Mouse (Mus musculus): ENCODE data around the gene Abl1.
"Not testable (repeated sequence)": the region's sequence is repeated elsewhere in the genome, so short reads cannot be mapped to it uniquely, and the experiment has no call there.

Gene Abl1

GRCm38 (mm10) chr2:31688074-31688925 lies at the start of gene Abl1:
Gene Abl1 (plus strand): TSS chr2:31688376.
- peak; percentile 95 to 97 for DNase-seq (ENCODE audit: low spot score in 2 of 2)

DNA sequence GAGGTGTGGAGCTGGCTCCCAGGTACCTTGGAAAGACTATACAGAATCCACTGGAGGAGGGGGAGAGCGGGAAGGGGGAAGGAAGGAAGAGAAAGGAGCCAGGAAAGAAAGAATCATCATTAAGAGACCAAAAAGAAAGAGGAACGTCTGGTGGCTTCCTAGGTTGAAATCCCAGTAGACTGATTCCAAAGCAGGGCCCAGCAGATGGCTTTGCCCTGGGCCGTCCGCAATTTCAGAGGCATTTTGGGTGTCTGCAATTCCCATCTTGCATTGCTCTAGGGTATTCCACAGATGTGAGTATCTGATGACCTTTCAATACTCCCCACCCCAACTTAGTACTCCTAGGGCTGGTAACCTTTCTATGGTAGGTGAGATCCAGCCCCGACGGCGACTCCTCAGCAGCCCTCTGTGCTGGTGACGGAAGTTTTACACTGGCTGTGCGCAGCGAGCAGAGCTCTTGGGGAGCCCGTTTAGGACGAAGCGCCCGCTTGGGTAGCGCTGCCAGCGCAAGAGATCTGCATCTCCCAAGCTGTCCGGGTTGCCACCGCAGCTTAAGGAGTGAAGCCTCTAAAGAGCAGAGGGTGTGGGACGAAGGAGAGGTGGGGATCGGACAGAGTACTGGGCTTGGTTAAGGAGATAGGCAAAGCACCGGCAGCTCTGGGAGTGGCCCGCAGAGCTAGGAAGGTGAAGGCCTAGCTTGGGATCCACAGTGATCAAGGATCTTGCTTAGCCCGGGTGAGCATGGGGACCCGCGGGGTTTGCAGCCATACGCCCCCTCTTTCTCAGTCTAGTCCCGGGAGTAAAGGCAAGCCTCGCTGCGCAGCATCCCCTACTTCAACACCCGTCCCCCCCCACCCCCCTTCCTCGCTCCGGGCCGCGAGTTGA lies 49.4 kb upstream of the Abl1 start:
- DNase-seq (ENCODE audit: low spot score in 2 of 2) = no peak

DNA sequence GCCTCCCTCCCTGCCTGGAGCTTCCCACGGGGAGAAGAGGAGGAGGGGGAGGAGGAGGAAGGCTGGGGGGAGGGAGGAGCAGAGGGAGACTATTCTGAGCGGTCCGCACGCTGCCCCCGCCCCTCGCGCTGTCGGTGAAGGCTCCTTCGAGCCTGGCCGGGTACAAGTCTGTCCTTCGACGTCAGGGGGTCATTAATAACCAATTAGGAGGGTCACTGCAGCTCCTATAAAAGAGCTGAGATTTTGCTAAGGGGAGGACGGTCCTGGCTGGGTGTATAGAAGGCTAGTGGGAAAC lies 48.8 kb upstream of the Abl1 start:
- no peak for DNase-seq (ENCODE audit: low spot score in 2 of 2)

GRCm38 (mm10) chr2:31639901-31640608 lies 48.1 kb upstream of the Abl1 start, which contains the start of gene Prdm12:
Gene Prdm12 (plus strand): TSS chr2:31640037.
- DNase-seq (ENCODE audit: low spot score in 2 of 2) = no peak

GRCm38 (mm10) chr2:31640609-31641507 lies 47.3 kb upstream of the Abl1 start:
- no peak for DNase-seq (ENCODE audit: low spot score in 2 of 2)

DNA sequence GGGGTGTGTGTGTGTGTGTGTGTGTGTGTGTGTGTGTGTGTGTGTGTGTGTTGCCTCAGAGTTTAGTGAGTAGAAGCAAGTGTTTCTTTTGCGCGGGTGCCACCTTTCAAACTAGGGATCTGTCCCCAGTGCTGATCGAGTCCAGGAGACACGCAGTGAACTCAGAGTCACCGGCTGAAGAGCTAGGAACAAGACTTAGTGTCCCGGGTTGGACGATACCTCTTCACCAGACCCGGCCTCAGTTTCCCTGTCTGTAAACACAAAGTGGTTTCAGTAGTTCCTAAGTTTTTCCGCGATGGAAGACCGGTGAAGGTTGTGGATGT lies 46.7 kb upstream of the Abl1 start:
- DNase-seq (ENCODE audit: low spot score in 2 of 2) = no peak

DNA sequence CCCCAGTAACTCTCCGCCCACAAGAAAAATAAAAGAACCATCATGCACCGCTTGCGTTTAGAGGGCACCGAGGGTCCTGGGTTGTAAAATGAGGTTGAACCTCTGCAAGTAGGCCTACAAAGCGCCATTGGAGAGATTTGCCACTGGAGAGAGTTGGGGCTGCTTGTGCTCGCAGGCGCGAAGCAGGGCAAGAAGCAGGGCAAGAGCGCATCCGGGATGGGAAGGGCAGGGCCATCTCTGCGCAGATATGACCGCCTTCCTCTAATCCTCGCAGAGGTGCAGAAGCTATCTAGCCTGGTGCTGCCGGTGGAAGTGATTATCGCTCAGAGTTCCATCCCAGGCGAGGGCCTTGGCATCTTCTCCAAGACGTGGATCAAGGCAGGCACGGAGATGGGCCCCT lies 46.2 kb upstream of the Abl1 start:
- no peak for DNase-seq (ENCODE audit: low spot score in 2 of 2)

DNA sequence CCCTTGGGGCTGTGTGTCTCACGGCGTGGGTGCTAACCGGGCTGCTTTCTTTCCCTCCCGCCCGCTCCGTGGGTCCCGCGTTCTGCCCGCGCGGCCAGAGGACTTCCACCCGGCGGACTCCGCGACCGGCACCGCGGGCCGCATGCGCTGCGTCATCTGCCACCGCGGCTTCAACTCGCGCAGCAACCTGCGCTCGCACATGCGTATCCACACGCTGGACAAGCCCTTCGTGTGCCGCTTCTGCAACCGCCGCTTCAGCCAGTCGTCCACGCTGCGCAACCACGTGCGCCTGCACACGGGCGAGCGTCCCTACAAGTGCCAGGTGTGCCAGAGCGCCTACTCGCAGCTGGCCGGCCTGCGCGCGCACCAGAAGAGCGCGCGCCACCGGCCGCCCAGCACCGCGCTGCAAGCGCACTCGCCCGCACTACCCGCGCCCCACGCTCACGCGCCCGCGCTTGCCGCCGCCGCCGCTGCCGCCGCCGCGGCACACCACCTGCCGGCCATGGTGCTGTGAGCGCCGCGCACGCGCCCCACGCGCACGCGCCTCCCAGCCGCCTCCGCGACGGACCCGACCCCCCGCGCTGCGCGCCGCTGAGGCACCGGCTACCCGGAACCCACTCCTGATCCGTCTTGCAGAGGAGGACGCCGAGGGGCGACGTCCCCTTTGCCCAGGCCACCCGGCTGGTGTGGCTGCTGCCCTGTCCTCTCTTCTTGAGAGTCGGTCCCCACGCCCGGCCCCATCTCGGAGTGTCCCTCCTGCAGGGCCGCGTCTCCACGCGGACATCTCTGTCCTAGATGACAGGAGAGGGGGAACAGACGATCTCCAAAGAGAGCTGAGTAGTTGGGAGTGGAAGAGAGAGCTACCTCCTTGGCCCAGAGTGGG lies 34.0 kb upstream of the Abl1 start:
- DNase-seq (ENCODE audit: low spot score in 2 of 2) = peak; percentile 74 to 79

DNA sequence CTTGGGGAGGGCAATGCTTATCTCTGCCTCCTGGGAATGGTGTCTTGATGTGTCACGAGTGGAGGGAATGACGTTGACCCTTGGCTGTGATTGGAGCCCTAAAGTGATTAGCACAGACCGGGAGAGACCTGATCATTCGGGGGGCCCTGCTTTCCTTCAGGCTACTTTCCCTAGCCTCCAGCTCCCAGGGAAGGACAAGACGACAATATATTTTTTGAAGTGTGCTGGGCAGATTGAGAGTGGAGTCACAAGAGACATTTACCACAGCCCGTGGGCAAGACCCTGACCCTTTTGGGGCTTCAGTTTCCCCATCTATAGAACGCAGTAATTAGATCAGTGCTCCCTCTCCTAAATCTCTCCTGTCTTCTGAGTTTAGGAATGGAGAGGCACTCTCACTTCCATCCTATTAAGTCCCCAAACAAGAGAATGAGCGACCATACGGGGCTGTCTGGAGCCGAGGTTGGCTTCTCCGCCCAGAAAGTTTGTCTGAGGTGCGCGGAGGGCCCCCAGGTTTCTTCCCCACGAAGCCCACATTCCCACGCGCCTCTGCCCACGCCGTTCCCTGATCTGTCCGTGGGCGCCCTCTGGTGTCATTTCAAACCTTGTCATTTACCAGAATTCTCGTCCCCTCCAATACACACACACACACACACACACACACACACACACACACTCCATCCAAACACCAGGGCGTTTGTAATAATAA lies 33.2 kb upstream of the Abl1 start:
- peak; percentile 82 for DNase-seq (ENCODE audit: low spot score in 2 of 2)

- no peak for DNase-seq (ENCODE audit: low spot score in 2 of 2)
Observed at GRCm38 (mm10) chr2:31656374-31656773, 31.8 kb upstream of the Abl1 start.

GRCm38 (mm10) chr2:31662939-31663803 lies 25.0 kb upstream of the Abl1 start:
- no peak for DNase-seq (ENCODE audit: low spot score in 2 of 2)

DNA sequence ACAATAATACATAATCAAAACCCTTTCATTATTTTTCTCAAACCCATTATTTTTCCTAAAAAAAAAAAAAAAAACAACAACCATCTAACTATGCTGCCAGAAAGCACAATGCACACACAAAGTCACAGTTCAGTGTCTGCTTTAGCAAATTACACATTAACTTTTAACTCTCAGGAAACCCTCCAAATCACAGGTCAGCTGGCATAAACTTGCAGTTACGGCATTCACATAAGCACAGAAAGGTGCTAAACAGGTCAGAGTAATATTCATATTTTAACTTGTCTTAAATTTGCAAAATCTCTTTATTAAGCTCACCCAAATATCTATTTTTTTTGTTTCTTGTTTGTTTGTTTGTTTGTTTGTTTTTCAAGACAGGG lies 24.4 kb upstream of the Abl1 start:
- no peak for DNase-seq (ENCODE audit: low spot score in 2 of 2)

- no peak for DNase-seq (ENCODE audit: low spot score in 2 of 2)
Observed at GRCm38 (mm10) chr2:31667332-31667731, 20.8 kb upstream of the Abl1 start.

- peak; percentile 93 to 94 for DNase-seq (ENCODE audit: low spot score in 2 of 2)
Observed at GRCm38 (mm10) chr2:31670551-31671035, 17.6 kb upstream of the Abl1 start, which contains the start of gene Exosc2. Gene Exosc2 (plus strand): TSS chr2:31670715.

GRCm38 (mm10) chr2:31678641-31679040 lies 9.5 kb upstream of the Abl1 start:
- DNase-seq (ENCODE audit: low spot score in 2 of 2) = no peak

DNA sequence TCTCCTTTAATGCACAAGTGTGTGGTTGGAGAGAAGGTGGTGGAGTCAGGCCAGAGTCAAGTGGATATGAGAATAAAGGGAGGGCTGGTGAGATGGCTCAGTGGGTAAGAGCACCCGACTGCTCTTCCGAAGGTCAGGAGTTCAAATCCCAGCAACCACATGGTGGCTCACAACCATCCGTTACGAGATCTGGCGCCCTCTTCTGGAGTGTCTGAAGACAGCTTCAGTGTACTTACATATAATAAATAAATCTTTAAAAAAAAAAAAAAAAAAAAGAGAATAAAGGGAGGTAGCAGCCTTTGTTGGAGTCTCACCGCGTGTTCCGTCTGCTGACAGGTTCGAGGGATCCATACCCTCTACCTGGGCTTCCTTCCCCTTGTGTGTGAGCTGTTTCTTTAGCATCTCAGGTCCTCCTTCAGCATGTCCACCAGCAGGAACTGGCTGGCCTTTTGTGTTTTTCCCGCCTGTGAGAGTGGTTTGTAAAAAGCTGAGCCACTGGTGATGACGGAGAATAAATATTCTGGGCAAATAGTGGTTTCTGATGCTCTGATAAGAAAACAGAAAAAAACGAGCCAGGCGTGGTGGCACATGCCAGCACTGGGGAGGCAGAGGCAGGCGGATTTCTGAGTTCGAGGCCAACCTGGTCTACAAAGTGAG lies 7.0 kb upstream of the Abl1 start:
- DNase-seq (ENCODE audit: low spot score in 2 of 2) = not testable (repeated sequence)

- DNase-seq (ENCODE audit: low spot score in 2 of 2) = no peak
Observed at GRCm38 (mm10) chr2:31681731-31682235, 6.4 kb upstream of the Abl1 start.

DNA sequence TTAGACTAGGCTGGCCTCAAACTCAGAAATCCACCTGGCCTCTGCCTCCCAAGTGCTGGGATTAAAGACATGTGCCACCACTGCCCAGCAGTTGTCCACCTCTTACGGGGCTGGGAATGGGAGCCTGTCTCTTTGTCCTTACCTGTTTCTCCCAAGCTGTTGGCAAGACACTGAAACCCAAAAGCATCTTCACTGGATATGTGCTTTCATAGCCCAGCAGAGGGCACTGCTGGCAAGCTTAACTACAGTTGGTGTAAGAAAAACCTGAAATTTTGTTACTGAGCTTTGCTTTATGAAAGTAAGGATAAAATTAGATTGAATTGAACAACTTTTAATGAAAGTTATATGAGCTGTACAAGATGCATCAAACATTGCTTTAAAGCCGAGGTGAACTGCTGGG lies 4.5 kb upstream of the Abl1 start:
- DNase-seq (ENCODE audit: low spot score in 2 of 2) = peak; percentile 73 to 77

All from right cerebral cortex, adult 2 months (tissue).